Mouse (Mus musculus) urinary bladder, postnatal 0 days (tissue): Measurements from ENCODE around the gene Piwil4. TPM values are rescaled to one million over a fixed set of nuclear protein-coding genes. Genes with fewer than 3 reads are reported as not detected.

Experiments used
- polyA plus RNA-seq: library from polyadenylated mRNA; unstranded; fragments of >200 nt; fragmentation: Nextera tagmentation; extraction: Ambion mirVana; gene quantifications from 2 replicates; pipeline ENCODE4 v1.2.1, GENCODE M21; 2015

The Piwil4 gene
- 0.24 and 0.34 TPM in 2 replicates for polyA plus RNA-seq

DNA sequence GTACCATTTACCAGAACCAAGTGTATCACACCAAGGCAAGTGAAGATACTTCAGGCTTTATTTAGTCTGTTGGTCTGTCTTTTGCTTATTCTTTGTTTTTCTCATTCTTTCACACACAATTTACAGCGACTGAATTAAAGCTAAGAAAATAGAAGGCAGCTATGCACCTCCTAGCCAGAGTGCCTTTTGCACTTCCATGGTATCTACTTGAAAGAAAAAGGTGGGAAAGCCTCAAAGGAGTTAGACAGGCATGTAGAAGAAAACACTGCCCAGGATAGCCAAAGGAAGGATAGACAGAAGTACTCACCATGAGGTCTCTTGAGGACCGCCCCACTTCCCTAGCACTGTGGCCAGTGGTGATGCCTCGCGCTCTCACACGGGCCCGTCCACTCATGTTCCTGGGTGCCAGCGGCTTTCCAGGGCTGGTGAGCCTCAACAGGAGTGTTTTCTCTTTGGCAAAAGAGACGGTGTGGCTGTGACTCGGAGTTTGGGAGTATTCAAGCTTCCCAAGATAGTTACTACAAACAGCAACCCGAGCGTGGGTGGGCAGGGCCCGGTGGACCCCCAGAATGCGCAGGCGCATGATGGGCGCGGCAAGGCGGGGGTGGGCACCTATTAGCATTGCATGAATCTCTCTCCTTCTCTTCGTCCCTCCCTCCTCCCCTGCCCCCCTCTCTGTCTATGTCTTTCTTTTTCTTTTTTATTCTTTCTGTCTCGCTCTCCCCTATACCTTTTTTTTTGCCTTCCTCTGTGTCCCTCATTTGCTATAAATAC is at the start of gene Piwil4:
Gene Piwil4, minus strand, starts transcription at position 583 of the 774 bp plus-strand sequence.

DNA sequence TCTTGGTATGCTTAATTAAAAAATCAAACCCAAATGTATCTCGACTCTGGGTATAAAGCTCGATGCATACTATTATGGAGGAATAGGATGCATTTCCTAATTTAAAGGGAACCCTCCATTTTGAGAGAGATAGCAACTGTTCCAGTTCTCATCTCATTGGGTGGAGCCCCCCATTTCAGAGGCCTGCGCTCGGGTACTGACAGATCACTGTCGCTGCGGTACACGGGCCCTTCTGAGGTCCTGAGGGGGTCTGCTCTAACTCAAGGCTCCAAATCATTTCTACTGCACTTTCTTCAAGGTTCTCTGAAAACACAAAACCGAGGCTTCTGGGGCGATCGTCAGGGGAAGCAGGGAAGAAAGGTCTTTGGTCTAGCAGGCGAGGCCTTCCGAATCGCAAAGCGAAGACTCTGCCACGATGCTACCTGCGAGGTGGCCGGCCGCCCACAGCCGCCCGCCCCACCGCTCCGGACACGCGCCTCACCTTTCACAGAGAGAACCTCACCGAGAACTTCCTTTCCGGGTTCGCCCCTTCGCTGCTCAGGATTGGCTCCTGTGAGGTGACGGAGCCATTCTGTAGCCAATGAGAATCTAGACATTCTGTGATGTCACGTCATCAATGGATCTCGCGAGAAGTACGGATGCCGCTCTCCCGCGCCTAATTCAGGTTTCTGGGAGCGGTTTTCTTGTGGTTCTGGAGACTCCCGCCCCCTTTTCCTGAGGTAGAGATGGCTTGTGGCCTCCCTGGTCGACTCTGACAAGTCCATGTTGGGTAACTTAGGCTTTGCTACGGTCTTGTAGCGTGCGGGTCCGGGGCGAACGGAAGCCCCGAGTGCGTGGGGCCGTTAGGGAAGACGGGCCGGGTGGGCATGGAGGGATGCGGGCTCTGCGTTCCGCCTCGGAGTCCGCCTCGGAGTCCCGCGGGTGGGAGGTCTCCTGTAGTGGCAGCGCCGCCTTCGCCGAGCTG is 43.8 kb upstream of the Piwil4 start, which contains the start of the genes Mre11a and Ankrd49:
Gene Mre11a, plus strand, starts transcription at position 616 of the 964 bp plus-strand sequence.
Gene Ankrd49, minus strand, starts transcription at position 818 of the 964 bp plus-strand sequence.

DNA sequence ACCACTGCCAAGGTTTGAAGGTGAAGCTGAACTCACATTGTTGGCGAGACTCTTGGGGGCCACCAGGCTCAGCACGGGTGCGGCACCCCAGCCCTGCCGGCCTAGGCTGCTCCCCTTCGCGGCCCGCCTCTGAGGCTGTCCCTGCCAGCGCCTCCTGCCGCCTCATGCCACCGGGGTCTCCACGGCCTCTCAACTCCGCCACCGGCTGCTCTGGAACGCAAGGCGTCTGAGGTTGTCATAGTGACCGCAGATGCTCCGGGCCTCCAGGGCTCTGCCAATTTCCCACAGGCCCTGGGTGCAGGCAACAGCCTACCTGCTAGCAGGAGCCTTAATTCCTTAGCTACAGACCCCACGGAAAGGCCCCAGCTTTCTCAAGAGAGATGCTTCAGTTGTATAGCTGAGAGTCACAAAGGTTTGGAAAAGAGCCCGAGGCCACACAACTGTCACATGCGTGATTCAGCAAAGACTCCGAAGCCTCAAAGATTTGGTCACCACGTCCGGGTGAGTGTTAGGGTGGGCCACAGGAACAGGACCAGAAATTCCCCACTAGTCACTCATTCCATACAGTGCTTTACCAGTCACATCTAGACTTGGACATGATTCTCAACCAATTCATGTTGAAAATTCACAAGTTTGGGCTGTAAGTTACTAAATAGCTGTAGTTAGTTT is 30.4 kb upstream of the Piwil4 start, which contains the start of gene 1700012B09Rik:
Gene 1700012B09Rik, minus strand, starts transcription at position 228 of the 669 bp plus-strand sequence.

DNA sequence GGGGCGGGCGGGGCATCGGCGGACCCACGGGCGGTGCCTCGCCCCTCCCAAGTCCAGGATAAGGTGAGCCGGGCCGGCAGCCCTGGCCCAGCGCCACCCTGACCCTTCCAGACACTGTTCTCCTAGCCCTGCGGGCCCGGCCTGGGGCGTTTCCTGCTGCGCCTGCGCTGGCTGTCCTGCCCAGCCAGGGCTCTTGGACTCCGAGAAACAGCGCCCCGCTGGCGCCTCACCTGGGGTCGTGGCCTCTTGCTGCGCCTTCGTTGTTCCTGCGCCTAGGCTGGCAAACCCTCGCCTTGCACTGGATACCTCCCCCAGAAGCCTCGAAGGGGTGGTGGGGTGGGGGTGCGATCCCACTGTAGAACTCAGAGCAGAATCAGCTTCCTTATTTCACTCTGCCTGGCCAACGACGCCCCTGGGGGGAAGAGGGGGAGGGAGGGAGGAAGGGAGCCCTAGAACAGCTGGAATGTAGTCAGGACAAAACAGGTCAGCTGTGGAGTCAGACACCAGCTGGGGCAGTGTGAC is 11.5 kb upstream of the Piwil4 start, which contains the start of gene Fut4:
Gene Fut4, minus strand, starts transcription at position 393 of the 522 bp plus-strand sequence.

Other genes starting within 250 kb of the Piwil4 start
- gene Kdm4d, start 240.3 kb downstream of the Piwil4 start, polyA plus RNA-seq = 0.10 and 0.17 TPM in 2 replicates
- gene Cwc15, start 240.1 kb downstream of the Piwil4 start, polyA plus RNA-seq = 113 and 123 TPM in 2 replicates
- gene Amotl1, start 95.7 kb downstream of the Piwil4 start, polyA plus RNA-seq = 10.7 and 13.1 TPM in 2 replicates
- gene Fut4, start 11.7 kb upstream of the Piwil4 start, polyA plus RNA-seq = 2.5 and 2.7 TPM in 2 replicates
- gene 1700012B09Rik, start 30.3 kb upstream of the Piwil4 start, polyA plus RNA-seq = not detected in 2 replicates
- gene Mre11a, start 43.9 kb upstream of the Piwil4 start, polyA plus RNA-seq = 12.7 and 13.8 TPM in 2 replicates
- 23.4 and 30.1 TPM in 2 replicates for gene Ankrd49, start 44.1 kb upstream of the Piwil4 start, polyA plus RNA-seq
- 0.07 TPM in 1 of 2 replicates, not detected in the other for gene Gpr83, start 119.5 kb upstream of the Piwil4 start, polyA plus RNA-seq
- gene Izumo1r, start 163.2 kb upstream of the Piwil4 start, polyA plus RNA-seq = not detected in 2 replicates